Comparison of ENCODE assay signal across 23 mouse cellular contexts in genomic region chr6:31092324-31092723, GRCm38 (mm10).
"Had no signal": no experiment of that assay in that cellular context is flagged by ENCODE, and none has a peak within 500 bp of the region (broad histone marks: within the 10 kb centered on the region; RNA-seq: fewer than 3 reads in every experiment).

No protein-coding gene starts in this region.

- H3K4me3 ChIP-seq: intestine, embryonic 15.5 days; kidney, embryonic 15.5 days; limb, embryonic 10.5 days; limb, embryonic 13.5 days; liver, embryonic 15.5 days; midbrain, embryonic 12.5 days; midbrain, embryonic 15.5 days; neural tube, embryonic 12.5 days; neural tube, embryonic 15.5 days; stomach, embryonic 15.5 days had no signal

- H3K9me3 ChIP-seq: intestine, embryonic 15.5 days; kidney, embryonic 15.5 days; limb, embryonic 10.5 days; limb, embryonic 13.5 days; liver, embryonic 15.5 days; midbrain, embryonic 12.5 days; midbrain, embryonic 15.5 days; neural tube, embryonic 12.5 days; neural tube, embryonic 15.5 days; stomach, embryonic 15.5 days had no signal

- ATAC-seq: intestine, embryonic 15.5 days; midbrain, embryonic 15.5 days had no signal

- H3K4me2 ChIP-seq: intestine, embryonic 15.5 days; kidney, embryonic 15.5 days; limb, embryonic 13.5 days; liver, embryonic 15.5 days; lung, embryonic 14.5 days; midbrain, embryonic 12.5 days; midbrain, embryonic 15.5 days; neural tube, embryonic 12.5 days; neural tube, embryonic 15.5 days; stomach, embryonic 15.5 days had no signal

- H3K36me3 ChIP-seq: intestine, embryonic 15.5 days; kidney, embryonic 15.5 days; limb, embryonic 10.5 days; limb, embryonic 13.5 days; liver, embryonic 15.5 days; midbrain, embryonic 12.5 days; midbrain, embryonic 15.5 days; neural tube, embryonic 12.5 days; neural tube, embryonic 15.5 days; stomach, embryonic 15.5 days had no signal

- H3K9ac ChIP-seq: intestine, embryonic 15.5 days; kidney, embryonic 15.5 days; limb, embryonic 13.5 days; liver, embryonic 15.5 days; lung, embryonic 14.5 days; midbrain, embryonic 12.5 days; midbrain, embryonic 15.5 days; neural tube, embryonic 12.5 days; neural tube, embryonic 15.5 days; stomach, embryonic 15.5 days had no signal

- H3K27me3 ChIP-seq: intestine, embryonic 15.5 days; kidney, embryonic 15.5 days; limb, embryonic 13.5 days; liver, embryonic 15.5 days; midbrain, embryonic 15.5 days; neural tube, embryonic 12.5 days; neural tube, embryonic 15.5 days; stomach, embryonic 15.5 days had no signal

- DNase-seq: kidney, adult 11 months; kidney, adult 8-10 months; kidney, postnatal 10 days; kidney, postnatal 36 days; layer of hippocampus, adult 9-11 months; liver; right cerebral cortex, adult 18-20 months; right cerebral cortex, postnatal 14 days; right cerebral cortex, postnatal 4 days; spleen, adult 18-20 months; thymus, postnatal 25 days had no signal

- H3K27ac ChIP-seq: intestine, embryonic 15.5 days; kidney, embryonic 15.5 days; limb, embryonic 10.5 days; limb, embryonic 13.5 days; liver, embryonic 15.5 days; macrophage; midbrain, embryonic 12.5 days; midbrain, embryonic 15.5 days; neural tube, embryonic 12.5 days; neural tube, embryonic 15.5 days; stomach, embryonic 15.5 days had no signal
